Mouse (Mus musculus) olfactory bulb, adult 2 months (tissue): ENCODE data around the gene Cactin.

Experiments used
- CTCF ChIP-seq: fragments of 200-500 bp; IDR thresholded peaks from 2 replicates; pipeline ENCODE4 v1.5.1; 2012; ENCODE audit warnings: low read depth, mild to moderate bottlenecking, low read length, moderate library complexity; ENCODE audit not compliant: insufficient read depth
- POLR2A ChIP-seq: fragments of 200-500 bp; IDR thresholded peaks from 2 replicates; pipeline ENCODE4 v1.6.1; 2012; ENCODE audit warnings: mild to moderate bottlenecking, low read depth, low read length, moderate library complexity; ENCODE audit not compliant: insufficient read depth

- no peak for TF ChIP-seq POLR2A
- no peak for TF ChIP-seq CTCF
These were observed 31.1 kb upstream of the Cactin start for GRCm38 (mm10) chr10:81289811-81290210.
